Mouse (Mus musculus): ENCODE measurements around the gene Rai14. TPM values are rescaled to one million over a fixed set of nuclear protein-coding genes. Genes with fewer than 3 reads are reported as not detected.
"Not testable (repeated sequence)": the region's sequence is repeated elsewhere in the genome, so short reads cannot be mapped to it uniquely, and the experiment has no call there.

The Rai14 gene
- polyA plus RNA-seq, 1 experiment from 2014 or later: 73.2 TPM

- H3K4me1 ChIP-seq; H3K27ac ChIP-seq (replicated peaks); H3K9me3 ChIP-seq; DNase-seq (ENCODE audit: low spot score); H3K36me3 ChIP-seq (replicated peaks); H3K4me3 ChIP-seq; H3K27me3 ChIP-seq (replicated peaks; ENCODE audit: low read depth, poor library complexity, severe bottlenecking): not testable (repeated sequence)
- 90% methylated on average over 10 of the region's 10 CpGs for WGBS
Measured at GRCm38 (mm10) chr15:10533361-10533760, 181.1 kb downstream of the Rai14 start.

GRCm38 (mm10) chr15:10531352-10531751 is 183.1 kb downstream of the Rai14 start:
- no peaks in the 10 kb centered on the region for H3K9me3 ChIP-seq
- no peak overlapping the region for H3K4me3 ChIP-seq
- H3K27me3 ChIP-seq (replicated peaks; ENCODE audit: low read depth, poor library complexity, severe bottlenecking): no peaks in the 10 kb centered on the region
- H3K27ac ChIP-seq (replicated peaks): no peak overlapping the region
- H3K36me3 ChIP-seq (replicated peaks): no peaks in the 10 kb centered on the region
- WGBS: 91% methylated on average over 4 of the region's 4 CpGs
- no peaks in the 10 kb centered on the region for H3K4me1 ChIP-seq
- DNase-seq (ENCODE audit: low spot score): no peak

DNA sequence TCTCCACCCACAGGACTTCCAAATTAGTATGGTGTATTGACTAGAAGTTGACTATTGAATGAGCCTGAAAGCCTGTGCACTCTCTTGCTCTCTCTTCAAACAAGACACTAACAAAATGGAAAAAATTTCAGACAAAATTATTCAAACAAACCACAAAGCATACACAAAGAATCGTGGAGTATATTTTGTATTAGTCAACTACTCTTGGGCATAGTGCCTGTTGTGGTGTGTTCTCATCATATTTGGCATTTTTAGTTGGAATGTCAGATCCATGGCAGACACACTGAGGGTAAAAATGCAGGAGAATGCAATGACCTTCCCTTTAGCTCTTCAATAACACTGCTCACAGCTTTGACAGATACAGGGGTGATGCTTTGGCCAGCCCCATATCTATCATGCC is 188.5 kb downstream of the Rai14 start:
- no peak overlapping the region for H3K27ac ChIP-seq (replicated peaks)
- 78% methylated on average over 1 of the region's 1 CpGs for WGBS
- DNase-seq (ENCODE audit: low spot score): no peak
- H3K4me1 ChIP-seq: no peaks in the 10 kb centered on the region
- H3K9me3 ChIP-seq: no peaks in the 10 kb centered on the region
- H3K4me3 ChIP-seq: no peak overlapping the region
- no peaks in the 10 kb centered on the region for H3K36me3 ChIP-seq (replicated peaks)
- no peaks in the 10 kb centered on the region for H3K27me3 ChIP-seq (replicated peaks; ENCODE audit: low read depth, poor library complexity, severe bottlenecking)

Other genes with a start within 250 kb of the Rai14 start
- 11.6 and 13.0 TPM in 2 replicates for gene Dnajc21, start 244.1 kb downstream of the Rai14 start, polyA plus RNA-seq (2016; fragmentation: Nextera tagmentation; extraction: Ambion mirVana)
- gene Brix1, start 228.7 kb downstream of the Rai14 start, polyA plus RNA-seq (2016; fragmentation: Nextera tagmentation; extraction: Ambion mirVana): 134 and 138 TPM in 2 replicates
- 53.9 and 58.2 TPM in 2 replicates for gene Rad1, start 228.6 kb downstream of the Rai14 start, polyA plus RNA-seq (2016; fragmentation: Nextera tagmentation; extraction: Ambion mirVana)
- gene Ttc23l, start 156.0 kb downstream of the Rai14 start, polyA plus RNA-seq (2016; fragmentation: Nextera tagmentation; extraction: Ambion mirVana): not detected in 2 replicates
- gene C1qtnf3, start 237.7 kb upstream of the Rai14 start, polyA plus RNA-seq (2016; fragmentation: Nextera tagmentation; extraction: Ambion mirVana): 0.26 and 0.27 TPM in 2 replicates

All from embryonic facial prominence, embryonic 10.5 days (tissue).